In genomic region chr9:58253033-58253804, GRCm38 (mm10) we compare ENCODE assay signal across 8 mouse cellular contexts. TPM values are rescaled to one million over a fixed set of nuclear protein-coding genes. Genes with fewer than 3 reads are reported as not detected.
A peak's percentile ranks its signal among the peaks of the same experiment; 100 is the strongest.
DNase-seq lines count a peak whose midpoint lies in the region; ATAC-seq and TF ChIP-seq lines count a peak whose summit lies in the region.

TSS of gene Stoml1 (plus strand) at chr9:58253164.

- peaks cover 28% of the 10 kb centered on the region for H3K36me3 ChIP-seq in hindbrain, embryonic 14.5 days (replicated peaks; ENCODE audit: control insufficient read depth, insufficient read depth)

- in situ Hi-C loops in Patski (cut with MboI; ENCODE audit: low pct_unique_long_range_greater_than_20kb): no loop called here

- no peaks in the 10 kb centered on the region for H3K27me3 ChIP-seq in Patski
- no peaks in the 10 kb centered on the region for H3K27me3 ChIP-seq in hindbrain, embryonic 14.5 days (ENCODE audit: control insufficient read depth, insufficient read depth, low read length)

- peak within 1 kb of the TSS; percentile 93 for H3K9ac ChIP-seq in hindbrain, embryonic 14.5 days

- peak; percentile 98 for TF ChIP-seq CTCF in Patski (IDR thresholded peaks at IDR 0.05)

- DNase-seq in Patski (ENCODE audit: low read depth, low spot score): peak; percentile 76
- DNase-seq in cerebellum, postnatal 14 days: peak; percentile 95
- peak; percentile 87 for DNase-seq in frontal cortex, postnatal 25 days (ENCODE audit: low spot score in 2 of 2)
- DNase-seq in hindbrain, embryonic 14.5 days (ENCODE audit: low spot score): peak; percentile 92
- peak; percentile 92 to 93 for DNase-seq in layer of hippocampus, postnatal 36 days
- peak; percentile 98 for DNase-seq in lung, postnatal 36 days
- peak; percentile 97 for DNase-seq in retina, postnatal 1 day
- DNase-seq in urinary bladder, adult 18-20 months (ENCODE audit: low spot score in 2 of 2): peak; percentile 94 to 97

- peak; percentile 90 for ATAC-seq in Patski
- ATAC-seq in hindbrain, embryonic 14.5 days (ENCODE audit: low FRiP score): peak; percentile 96

- POLR2A ChIA-PET in Patski (lab: Charles Lee): interaction anchor here (0.9 to 1.1 kb wide), 4 partner anchors 9 to 63 kb away, joined by 3 read pairs; no protein-coding TSS in a partner anchor

- WGBS in hindbrain, embryonic 14.5 days: under 1% methylated on average over 31 of the region's 31 CpGs

- H3K4me2 ChIP-seq in hindbrain, embryonic 14.5 days (replicated peaks): peak within 1 kb of the TSS; percentile 71

- peak within 1 kb of the TSS; percentile 80 for H3K27ac ChIP-seq in hindbrain, embryonic 14.5 days

- CTCF ChIA-PET in Patski (lab: Charles Lee): interaction anchor here (0.8 to 1.9 kb wide), 6 partner anchors 10 to 27 kb away, joined by 3 to 6 read pairs (median 4); no protein-coding TSS in a partner anchor

- peaks cover 11% of the 10 kb centered on the region for H3K4me1 ChIP-seq in hindbrain, embryonic 14.5 days (replicated peaks; ENCODE audit: control insufficient read depth, insufficient read depth, low read length)

- H3K9me3 ChIP-seq in hindbrain, embryonic 14.5 days (ENCODE audit: control insufficient read depth, low read length): no peaks in the 10 kb centered on the region

- peak within 1 kb of the TSS; percentile 86 for H3K4me3 ChIP-seq in hindbrain, embryonic 14.5 days (replicated peaks; ENCODE audit: low read length)

RNA-seq across cellular contexts. Expression of gene Stoml1, which starts in this region (rescaled TPM):
- polyA plus RNA-seq in Patski (2021): 45.8 TPM
- 103 TPM in 2 replicates for polyA plus RNA-seq in hindbrain, embryonic 14.5 days (2014; fragmentation: Nextera tagmentation; extraction: Ambion mirVana)
- 10 to 100 TPM; 71.3 to 79.0 TPM for total RNA-seq in layer of hippocampus, postnatal 36 days (2021)

Comparison
In these comparisons a context has a peak if more than half of its experiments do, and no peak if none do; other contexts are left out.
1. Peak in every context shown above with its lines: DNase-seq, ATAC-seq, H3K4me3 ChIP-seq and H3K27ac ChIP-seq.